Mouse (Mus musculus) lung, adult 2 months (tissue): Measurements from ENCODE around the gene Htatip2.

Experiments
- CTCF ChIP-seq: fragments of 200-500 bp; IDR thresholded peaks from 2 replicates; pipeline ENCODE4 v1.5.1; 2011; ENCODE audit warnings: mild to moderate bottlenecking, low read length, control low read depth; ENCODE audit not compliant: insufficient read depth
- POLR2A ChIP-seq: fragments of 200-500 bp; IDR thresholded peaks from 2 replicates; pipeline ENCODE4 v1.6.1; 2011; ENCODE audit warnings: low read depth, mild to moderate bottlenecking, control low read depth, low read length, borderline replicate concordance; ENCODE audit errors: extremely low read depth

DNA sequence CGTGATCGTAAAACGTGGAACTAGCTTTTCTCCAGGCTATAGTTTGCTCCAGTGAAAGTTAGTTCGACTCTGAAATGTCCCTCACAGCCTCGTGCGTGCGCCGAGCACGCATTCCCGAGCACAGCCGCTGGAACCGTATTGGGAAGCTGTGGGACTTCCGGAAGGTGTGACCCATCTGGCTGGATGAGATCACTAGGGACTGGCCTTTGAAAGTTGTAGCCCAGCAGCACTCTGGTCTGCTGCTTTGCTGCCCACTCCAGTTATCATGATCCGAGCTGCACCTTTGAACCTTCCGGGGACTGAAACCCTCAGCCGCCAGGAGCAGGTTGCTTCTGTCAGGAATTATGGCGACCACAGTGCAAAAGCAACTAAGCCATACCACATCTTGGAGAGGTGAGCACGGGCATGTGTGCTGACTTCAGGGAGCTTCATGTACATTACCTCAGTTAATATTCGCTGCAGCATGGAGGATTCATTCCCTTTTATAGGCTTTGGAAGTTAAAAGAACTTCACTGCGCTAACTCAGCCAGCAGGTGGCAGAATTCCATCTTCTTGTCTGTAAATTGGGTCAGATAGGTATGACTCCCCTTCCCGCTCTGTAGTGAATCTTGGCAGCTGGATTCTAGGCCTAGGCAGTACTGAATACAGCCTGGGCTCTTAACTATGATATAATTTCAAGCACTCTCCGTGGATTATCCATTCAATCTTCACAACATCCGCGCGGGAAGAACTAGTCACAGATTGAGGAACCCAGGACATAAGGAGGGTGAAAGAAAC lies 6.0 kb upstream of the Htatip2 start:
- TF ChIP-seq CTCF (0 out of 2 replicates have a peak, but pooled peaks have one; percentile 13), POLR2A (no peak)
